Mouse (Mus musculus) liver, adult 2 months (tissue): ENCODE results near the gene Samd5. TPM values are rescaled to one million over a fixed set of nuclear protein-coding genes. Genes with fewer than 3 reads are reported as not detected.
A peak's percentile ranks its signal among the peaks of the same experiment; 100 is the strongest.

Source experiments
- DNase-seq: peaks from one replicate; pipeline ENCODE4 v3.0.0-alpha.2; 2011; ENCODE audit warnings: low read depth, low spot score; ENCODE audit errors: extremely low read depth
- H3K27ac ChIP-seq: fragments of 200-500 bp; replicated peaks from 2 replicates; pipeline ENCODE4 v1.5.1; 2012; ENCODE audit warnings: low read depth, mild to moderate bottlenecking, control low read depth, inconsistent platforms, low read length; ENCODE audit not compliant: insufficient read depth
- H3K27me3 ChIP-seq: fragments of 200-500 bp; 2 replicates; pipeline ENCODE4 v1.6.1; 2012; ENCODE audit warnings: mild to moderate bottlenecking, moderate library complexity, low read length, inconsistent platforms; ENCODE audit not compliant: control insufficient read depth, insufficient read depth
- H3K36me3 ChIP-seq: fragments of 200-500 bp; 2 replicates; pipeline ENCODE4 v1.6.1; 2012; ENCODE audit warnings: low read length, inconsistent platforms; ENCODE audit not compliant: control insufficient read depth, insufficient read depth
- H3K4me1 ChIP-seq: fragments of 200-500 bp; 2 replicates; pipeline ENCODE4 v1.6.1; 2011; ENCODE audit warnings: low read length; ENCODE audit not compliant: control insufficient read depth, insufficient read depth
- H3K4me3 ChIP-seq: fragments of 200-500 bp; 2 replicates; pipeline ENCODE4 v1.5.1; 2011; ENCODE audit warnings: low read depth, mild to moderate bottlenecking, control low read depth, low read length, moderate library complexity; ENCODE audit not compliant: insufficient read depth
- H3K79me2 ChIP-seq: fragments of 200-500 bp; 2 replicates; pipeline ENCODE4 v1.6.1; 2012; ENCODE audit warnings: inconsistent platforms, mild to moderate bottlenecking, low read length, moderate library complexity; ENCODE audit not compliant: control insufficient read depth, insufficient read depth
- H3K9ac ChIP-seq: fragments of 200-500 bp; 2 replicates; pipeline ENCODE4 v1.6.1; 2012; ENCODE audit warnings: low read depth, mild to moderate bottlenecking, control low read depth, inconsistent platforms, low read length
- CTCF ChIP-seq: fragments of 200-500 bp; IDR thresholded peaks from 2 replicates; pipeline ENCODE4 v1.5.1; 2011; ENCODE audit warnings: low read depth, low read length, control low read depth
- POLR2A ChIP-seq: fragments of 200-500 bp; IDR thresholded peaks from 2 replicates; pipeline ENCODE4 v1.6.1; 2011; ENCODE audit warnings: low read length, control low read depth; ENCODE audit not compliant: insufficient read depth; ENCODE audit errors: extremely low read depth
- WGBS: fragments of 180-500 bp; shearing (Covaris S2); methylation state at CpG from one replicate; pipeline ENCODE4 v1.1.7; 2018; 5-methylcytosine and 5-hydroxymethylcytosine counted together
- polyA plus RNA-seq: library from polyadenylated mRNA; depleted of rRNA; stranded (reverse); fragments of >200 nt; gene quantifications from 2 replicates; pipeline ENCODE4 v1.2.3, GENCODE M21; 2012; rRNA removed
- total RNA-seq: library from RNA; depleted of rRNA; stranded (reverse); fragments of >200 nt; gene quantifications from 2 replicates; pipeline ENCODE4 v1.2.3, GENCODE M21; 2014; rRNA removed

Gene Samd5
- total and polyA plus RNA-seq, 2 experiments = 0.21 to 0.92 TPM

DNA sequence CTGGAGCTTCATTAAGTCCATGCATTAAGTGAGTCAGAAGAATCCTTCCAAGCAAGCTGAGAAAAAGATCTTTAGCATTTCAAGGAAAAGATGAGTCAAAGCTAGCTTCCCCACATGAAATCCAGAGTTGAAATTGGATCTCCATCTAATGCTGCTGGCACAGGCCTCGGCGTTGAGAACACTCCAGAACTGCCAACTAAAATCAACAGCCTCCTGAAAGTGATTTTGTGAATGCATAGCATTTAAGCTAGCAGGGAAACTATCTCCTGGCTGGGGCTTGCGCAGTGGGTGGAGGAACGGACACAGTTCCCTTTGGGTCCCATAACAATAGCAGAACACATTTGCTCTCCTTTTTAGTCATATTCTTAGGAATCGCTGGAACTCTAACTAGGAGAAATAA is 88.7 kb downstream of the Samd5 start:
- Histone ChIP-seq H3K4me1 (no peaks in the 10 kb centered on the region), H3K27ac (no peak overlapping the region), H3K79me2 (no peaks in the 10 kb centered on the region), H3K9ac (no peak overlapping the region), H3K4me3 (no peak overlapping the region), H3K36me3 (no peaks in the 10 kb centered on the region), H3K27me3 (no peaks in the 10 kb centered on the region)
- DNase-seq = no peak
- no peak for TF ChIP-seq POLR2A
- no peak for TF ChIP-seq CTCF
- WGBS = 85% methylated on average over 5 of the region's 5 CpGs

DNA sequence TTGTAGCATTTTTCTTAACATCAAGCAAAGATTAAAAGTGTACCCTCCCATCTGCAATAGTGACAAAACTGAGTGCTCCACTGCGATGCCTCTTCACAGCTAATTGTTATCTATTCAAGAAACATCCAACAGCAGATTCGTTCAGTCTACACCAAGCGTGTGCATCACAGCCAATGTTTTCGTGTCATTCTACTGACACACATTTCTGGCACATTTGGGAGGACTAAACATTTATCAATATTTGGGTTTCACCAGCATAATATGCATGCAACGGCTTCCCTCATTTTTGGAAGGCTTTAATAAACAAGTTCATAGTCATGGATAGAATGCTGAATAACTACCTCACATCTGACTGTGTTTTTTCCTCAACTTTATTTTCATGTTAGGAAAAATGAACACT is 95.6 kb downstream of the Samd5 start:
- 81% methylated on average over 5 of the region's 5 CpGs for WGBS
- no peak for DNase-seq
- no peak overlapping the region for H3K27ac ChIP-seq
- no peak overlapping the region for H3K4me3 ChIP-seq
- TF ChIP-seq POLR2A (no peak), CTCF (no peak)
- H3K4me1 ChIP-seq = no peaks in the 10 kb centered on the region
- H3K79me2 ChIP-seq = no peaks in the 10 kb centered on the region
- no peaks in the 10 kb centered on the region for H3K36me3 ChIP-seq
- H3K27me3 ChIP-seq = no peaks in the 10 kb centered on the region
- no peak overlapping the region for H3K9ac ChIP-seq

DNA sequence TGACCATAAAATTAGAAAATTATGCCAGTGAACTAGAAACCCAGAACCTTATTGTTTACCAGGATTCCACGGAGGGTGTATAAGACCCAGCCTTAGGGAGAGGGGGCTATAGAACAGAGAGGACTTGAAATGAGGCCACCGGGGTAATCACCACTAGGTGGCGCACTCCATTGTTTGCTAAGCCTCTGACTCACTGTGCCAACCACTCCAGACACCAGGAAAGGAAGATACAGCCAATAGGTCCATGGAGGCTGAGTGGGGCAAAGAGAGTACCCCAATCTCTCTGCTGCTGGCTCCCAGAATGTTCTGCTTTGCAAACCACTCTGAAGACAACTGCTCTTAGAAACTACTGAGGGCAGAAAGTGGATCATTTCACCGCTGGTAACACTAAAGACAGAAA is 99.4 kb downstream of the Samd5 start:
- Histone ChIP-seq H3K9ac (no peak overlapping the region), H3K79me2 (no peaks in the 10 kb centered on the region), H3K36me3 (no peaks in the 10 kb centered on the region), H3K27me3 (no peaks in the 10 kb centered on the region), H3K4me3 (no peak overlapping the region), H3K27ac (no peak overlapping the region), H3K4me1 (no peaks in the 10 kb centered on the region)
- TF ChIP-seq CTCF (peak; percentile 75), POLR2A (no peak)
- 35% methylated on average over 4 of the region's 4 CpGs for WGBS
- DNase-seq = peak; percentile 45

DNA sequence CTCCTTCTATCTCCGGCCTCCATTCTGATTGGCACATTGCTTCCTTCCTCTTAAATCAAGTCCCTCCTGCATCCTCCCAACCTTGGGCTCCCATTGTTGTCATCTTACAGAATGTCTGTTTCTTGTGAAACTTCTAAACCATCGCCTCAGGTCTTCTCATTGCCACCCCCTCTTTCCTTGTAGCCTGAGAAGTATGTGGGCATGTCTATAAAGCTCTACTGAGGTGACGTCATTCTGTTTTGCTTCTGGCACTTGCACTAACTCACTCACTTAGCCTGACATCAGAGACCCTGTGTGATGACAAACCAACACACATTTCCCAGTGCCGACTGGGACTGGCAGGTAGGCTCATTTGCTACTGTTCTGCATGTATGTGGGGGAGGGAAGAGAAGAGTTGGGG is 100.9 kb downstream of the Samd5 start:
- H3K27me3 ChIP-seq = no peaks in the 10 kb centered on the region
- no peaks in the 10 kb centered on the region for H3K79me2 ChIP-seq
- H3K36me3 ChIP-seq = no peaks in the 10 kb centered on the region
- H3K4me3 ChIP-seq = no peak overlapping the region
- no peak for TF ChIP-seq POLR2A
- no peak for TF ChIP-seq CTCF
- no peaks in the 10 kb centered on the region for H3K4me1 ChIP-seq
- no peak overlapping the region for H3K9ac ChIP-seq
- H3K27ac ChIP-seq = no peak overlapping the region
- no peak for DNase-seq
- 69% methylated on average over 4 of the region's 4 CpGs for WGBS

Other genes starting within 250 kb of the Samd5 start
- 8.4 and 8.5 TPM in 2 replicates for gene Stxbp5, start 225.9 kb upstream of the Samd5 start, total RNA-seq
- 5.2 and 6.1 TPM in 2 replicates for gene Stxbp5, start 225.9 kb upstream of the Samd5 start, polyA plus RNA-seq